Mouse (Mus musculus) heart, postnatal 36 days (tissue): ENCODE measurements around the gene Rad18. TPM values are rescaled to one million over a fixed set of nuclear protein-coding genes. Genes with fewer than 3 reads are reported as not detected.

Experiments
- total RNA-seq, 2 experiments: library from RNA; stranded (reverse); gene quantifications; 2 replicates each; pipeline ENCODE4 v1.2.3; 2021

Gene Rad18
- total RNA-seq, 2 experiments from 2014 or later = 1.5 to 2.1 TPM

Other genes starting within 250 kb of the Rad18 start
- 100 to 1,000 TPM in 1 of 2 experiments, 10 to 100 TPM in 1; 92.9 to 101 TPM for gene Cav3, start 237.2 kb downstream of the Rad18 start, total RNA-seq
- under 1 TPM; 0.22 to 0.30 TPM for gene Oxtr, start 206.7 kb downstream of the Rad18 start, total RNA-seq